Mouse (Mus musculus): ENCODE data around the gene Tpsg1.

The Tpsg1 gene

GRCm38 (mm10) chr17:25407352-25407751 lies 38.3 kb downstream of the Tpsg1 start:
- DNase-seq (ENCODE audit: low read depth, low spot score): no peak

- no peak for DNase-seq (ENCODE audit: low read depth, low spot score)
These were observed 39.4 kb downstream of the Tpsg1 start for GRCm38 (mm10) chr17:25408302-25408999.

GRCm38 (mm10) chr17:25409621-25410020 lies 40.5 kb downstream of the Tpsg1 start:
- no peak for DNase-seq (ENCODE audit: low read depth, low spot score)

- DNase-seq (ENCODE audit: low read depth, low spot score): no peak
These were observed 41.1 kb downstream of the Tpsg1 start for GRCm38 (mm10) chr17:25410180-25410579.

GRCm38 (mm10) chr17:25410786-25411185 lies 41.7 kb downstream of the Tpsg1 start:
- no peak for DNase-seq (ENCODE audit: low read depth, low spot score)

- DNase-seq (ENCODE audit: low read depth, low spot score): no peak
These were observed 42.2 kb downstream of the Tpsg1 start for GRCm38 (mm10) chr17:25411251-25411650.

- DNase-seq (ENCODE audit: low read depth, low spot score): no peak
These were observed 45.1 kb downstream of the Tpsg1 start for GRCm38 (mm10) chr17:25414209-25414608.

- no peak for DNase-seq (ENCODE audit: low read depth, low spot score)
These were observed 45.8 kb downstream of the Tpsg1 start for GRCm38 (mm10) chr17:25414917-25415316.

- DNase-seq (ENCODE audit: low read depth, low spot score): no peak
These were observed 46.4 kb downstream of the Tpsg1 start for GRCm38 (mm10) chr17:25415421-25415913.

GRCm38 (mm10) chr17:25416219-25416618 lies 47.1 kb downstream of the Tpsg1 start:
- DNase-seq (ENCODE audit: low read depth, low spot score): no peak

- no peak for DNase-seq (ENCODE audit: low read depth, low spot score)
These were observed 48.9 kb downstream of the Tpsg1 start for GRCm38 (mm10) chr17:25417990-25418389.

GRCm38 (mm10) chr17:25418926-25419325 lies 49.9 kb downstream of the Tpsg1 start:
- peak; percentile 53 for DNase-seq (ENCODE audit: low read depth, low spot score)

- DNase-seq (ENCODE audit: low read depth, low spot score): no peak
These were observed 51.9 kb downstream of the Tpsg1 start for GRCm38 (mm10) chr17:25420998-25421397.

Data from mesoderm, embryonic 11.5 days (tissue).